Mouse (Mus musculus) spleen, adult 2 months (tissue): ENCODE measurements at regions not wholly inside any gene's neighbourhood (a gene's known extent, or its start where the extent isn't known, plus 50 kb on each side); places are given as distances from the start of the nearest gene placed in this dataset.

Experiments
- DNase-seq, 2 experiments: peaks; one replicate each; pipeline versions ENCODE4 v3.0.0 to v3.0.0-alpha.2; 2012 to 2021; ENCODE audit warnings: low spot score in 2 of 2, low read depth in 1 of 2
- H3K27ac ChIP-seq: fragments of 200-500 bp; 2 replicates; pipeline ENCODE4 v1.5.1; 2012; ENCODE audit warnings: low read length, inconsistent platforms; ENCODE audit not compliant: insufficient read depth
- H3K27me3 ChIP-seq: fragments of 200-500 bp; 2 replicates; pipeline ENCODE4 v1.6.1; 2012; ENCODE audit warnings: mild to moderate bottlenecking, moderate library complexity, low read length, inconsistent platforms; ENCODE audit not compliant: control insufficient read depth, insufficient read depth
- H3K36me3 ChIP-seq: fragments of 200-500 bp; 2 replicates; pipeline ENCODE4 v1.6.1; 2012; ENCODE audit warnings: mild to moderate bottlenecking, low read length, inconsistent platforms; ENCODE audit not compliant: control insufficient read depth, insufficient read depth
- H3K4me1 ChIP-seq: fragments of 200-500 bp; 2 replicates; pipeline ENCODE4 v1.6.1; 2011; ENCODE audit warnings: inconsistent platforms; ENCODE audit not compliant: control insufficient read depth, insufficient read depth, insufficient read length
- H3K4me3 ChIP-seq: fragments of 200-500 bp; 2 replicates; pipeline ENCODE4 v1.5.1; 2011; ENCODE audit warnings: mild to moderate bottlenecking, inconsistent platforms; ENCODE audit not compliant: insufficient read depth, insufficient read length; ENCODE audit errors: extremely low read depth
- CTCF ChIP-seq: fragments of 200-500 bp; IDR thresholded peaks from 2 replicates; pipeline ENCODE4 v1.5.1; 2011; ENCODE audit warnings: mild to moderate bottlenecking, inconsistent platforms; ENCODE audit not compliant: insufficient read depth, insufficient read length, insufficient replicate concordance; ENCODE audit errors: extremely low read depth
- POLR2A ChIP-seq: fragments of 200-500 bp; IDR thresholded peaks from 2 replicates; pipeline ENCODE4 v1.6.1; 2011; ENCODE audit warnings: low read depth, low read length, inconsistent platforms
- WGBS: fragments of 180-500 bp; shearing (Covaris S2); methylation state at CpG from one replicate; pipeline ENCODE4 v1.1.7; 2018; 5-methylcytosine and 5-hydroxymethylcytosine counted together

DNA sequence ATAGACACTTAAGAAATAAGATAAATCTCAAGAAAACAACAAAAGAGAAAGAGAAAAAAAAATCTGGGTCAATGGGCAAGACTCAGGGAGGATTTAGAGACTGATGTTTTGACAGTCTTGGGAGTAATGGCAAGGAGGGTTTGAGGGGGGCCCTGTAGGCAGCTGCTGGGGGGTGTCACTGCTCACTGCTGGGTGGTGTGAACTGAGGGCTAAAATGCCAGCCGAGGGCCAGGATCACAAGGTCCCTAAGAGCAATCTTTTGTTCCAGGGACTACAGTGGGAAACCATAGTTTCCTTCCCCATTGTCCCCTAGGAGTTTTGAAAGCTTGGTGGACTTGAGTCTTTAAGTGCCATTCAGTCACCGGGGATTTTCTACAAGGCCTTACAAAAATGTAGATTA lies 304.8 kb downstream of the Klf5 start:
- Histone ChIP-seq H3K4me1 (no peaks in the 10 kb centered on the region), H3K4me3 (no peak overlapping the region), H3K27me3 (no peaks in the 10 kb centered on the region), H3K27ac (no peak overlapping the region), H3K36me3 (no peaks in the 10 kb centered on the region)
- no peak for TF ChIP-seq POLR2A
- TF ChIP-seq CTCF: no peak
- no peak for DNase-seq
- 76% methylated on average over 2 of the region's 2 CpGs for WGBS

- Histone ChIP-seq H3K36me3 (no peaks in the 10 kb centered on the region), H3K4me3 (no peak overlapping the region), H3K27me3 (no peaks in the 10 kb centered on the region), H3K27ac (no peak overlapping the region), H3K4me1 (no peaks in the 10 kb centered on the region)
- TF ChIP-seq CTCF (no peak), POLR2A (no peak)
- no peak for DNase-seq
- WGBS: 82% methylated on average over 6 of the region's 6 CpGs
Measured at GRCm38 (mm10) chr14:99605351-99606100, 307.0 kb downstream of the Klf5 start.

DNA sequence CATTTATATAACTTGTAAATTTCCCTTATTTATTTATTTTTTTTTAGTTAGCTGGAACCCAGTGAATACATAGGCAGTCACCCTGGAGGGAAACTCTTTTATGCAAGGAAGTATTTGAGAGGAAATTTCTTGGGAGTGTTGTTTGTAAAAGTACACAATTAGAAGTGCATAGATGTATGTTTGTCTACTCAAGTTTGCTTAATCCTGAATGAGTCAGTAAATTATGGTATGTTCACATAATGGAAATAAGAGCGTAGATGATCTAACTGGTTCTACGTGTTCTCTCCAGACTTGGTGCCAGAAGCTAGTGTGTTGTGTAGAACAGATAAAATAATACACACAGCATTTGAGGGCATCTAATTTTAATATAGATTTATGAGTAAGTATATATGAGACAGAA lies 310.5 kb downstream of the Klf5 start:
- no peak for DNase-seq
- 93% methylated on average over 2 of the region's 2 CpGs for WGBS
- H3K4me3 ChIP-seq: no peak overlapping the region
- H3K4me1 ChIP-seq: no peaks in the 10 kb centered on the region
- no peak overlapping the region for H3K27ac ChIP-seq
- TF ChIP-seq POLR2A: no peak
- no peak for TF ChIP-seq CTCF
- no peaks in the 10 kb centered on the region for H3K27me3 ChIP-seq
- no peaks in the 10 kb centered on the region for H3K36me3 ChIP-seq

- H3K27ac ChIP-seq: no peak overlapping the region
- TF ChIP-seq CTCF (no peak), POLR2A (no peak)
- H3K4me3 ChIP-seq: no peak overlapping the region
- DNase-seq: no peak
- H3K4me1 ChIP-seq: no peaks in the 10 kb centered on the region
- 90% methylated on average over 5 of the region's 5 CpGs for WGBS
- H3K27me3 ChIP-seq: no peaks in the 10 kb centered on the region
- H3K36me3 ChIP-seq: no peaks in the 10 kb centered on the region
Measured at GRCm38 (mm10) chr14:99611435-99611834, 312.9 kb downstream of the Klf5 start.

DNA sequence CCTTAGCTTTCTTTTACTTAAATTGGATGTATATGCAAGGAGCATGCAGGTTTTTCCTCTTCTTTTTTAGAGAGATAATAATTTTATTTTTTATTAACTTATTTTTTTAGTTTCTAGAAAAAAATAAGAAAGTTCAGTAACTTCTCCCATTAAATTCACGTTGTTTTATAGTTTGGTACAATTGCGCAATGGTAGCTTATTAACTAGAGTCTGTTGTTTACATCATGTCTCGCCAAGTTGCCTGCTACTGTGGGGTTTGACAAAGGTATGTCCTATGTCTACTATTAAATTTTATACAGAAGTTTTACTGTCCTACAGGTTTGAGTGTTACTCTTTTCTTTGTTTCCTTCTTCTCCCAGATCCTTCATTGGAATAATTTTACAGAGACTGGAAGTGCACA lies 313.6 kb downstream of the Klf5 start:
- Histone ChIP-seq H3K27ac (no peak overlapping the region), H3K27me3 (no peaks in the 10 kb centered on the region), H3K4me3 (no peak overlapping the region), H3K36me3 (no peaks in the 10 kb centered on the region), H3K4me1 (no peaks in the 10 kb centered on the region)
- WGBS: 84% methylated on average over 3 of the region's 3 CpGs
- no peak for DNase-seq
- no peak for TF ChIP-seq POLR2A
- TF ChIP-seq CTCF: no peak

GRCm38 (mm10) chr14:99614748-99615147 lies 316.3 kb downstream of the Klf5 start:
- H3K36me3 ChIP-seq: no peaks in the 10 kb centered on the region
- no peaks in the 10 kb centered on the region for H3K27me3 ChIP-seq
- no peak overlapping the region for H3K4me3 ChIP-seq
- DNase-seq: no peak
- H3K4me1 ChIP-seq: no peaks in the 10 kb centered on the region
- WGBS: 61% methylated on average over 3 of the region's 3 CpGs
- H3K27ac ChIP-seq: no peak overlapping the region
- TF ChIP-seq CTCF (no peak), POLR2A (no peak)

- no peak for TF ChIP-seq CTCF
- TF ChIP-seq POLR2A: no peak
- WGBS: 67% methylated on average over 7 of the region's 7 CpGs
Measured at GRCm38 (mm10) chr14:99616655-99617335, 318.3 kb downstream of the Klf5 start.

More at GRCm38 (mm10) chr14:99616655-99617335, 318.3 kb downstream of the Klf5 start:
- Histone ChIP-seq H3K4me3 (no peak overlapping the region), H3K27ac (no peak overlapping the region), H3K4me1 (no peaks in the 10 kb centered on the region), H3K27me3 (no peaks in the 10 kb centered on the region), H3K36me3 (no peaks in the 10 kb centered on the region)
- no peak for DNase-seq
